Mouse (Mus musculus) left cerebral cortex, adult 8-10 months (tissue): ENCODE data around the gene Nap1l5. TPM values are rescaled to one million over a fixed set of nuclear protein-coding genes. Genes with fewer than 3 reads are reported as not detected.

Source experiments
- DNase-seq, 2 experiments: peaks; one replicate each; pipeline ENCODE4 v3.0.0; 2022; ENCODE audit warnings: low spot score in 2 of 2
- total RNA-seq, 4 experiments: library from RNA; stranded (reverse); gene quantifications; 2 replicates each; pipeline ENCODE4 v1.2.4; 2022

Nap1l5 gene
- 100 to 1,000 TPM; 339 to 374 (median 355) TPM for total RNA-seq

DNA sequence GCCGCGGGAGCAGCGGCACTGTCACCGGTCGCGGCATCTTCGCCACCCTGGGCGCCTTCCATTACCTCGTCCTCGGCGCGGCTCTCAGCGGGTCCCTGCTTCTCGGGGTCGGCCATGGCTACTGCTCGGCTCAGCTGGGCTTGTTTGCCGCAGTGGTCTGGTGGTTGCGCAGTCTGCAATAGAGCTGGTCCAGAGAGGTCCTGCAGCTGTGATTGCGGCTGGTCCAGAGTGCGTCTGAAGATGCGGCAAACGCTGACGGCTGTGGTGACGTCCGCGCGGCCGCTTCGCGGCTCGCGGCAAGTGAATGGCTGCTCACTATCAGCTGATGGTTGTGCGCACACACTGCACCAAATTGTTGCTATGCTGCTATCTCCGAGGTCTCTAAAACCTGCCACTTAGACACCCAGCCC is at the start of gene Nap1l5:
Nap1l5 (minus strand) TSS at position 225 of the 410 bp plus-strand sequence.
- DNase-seq, result peak; percentile 65 to 88

GRCm38 (mm10) chr6:58951128-58951992 is 44.5 kb upstream of the Nap1l5 start:
- DNase-seq, result no peak

GRCm38 (mm10) chr6:58950410-58950809 is 43.5 kb upstream of the Nap1l5 start:
- no peak for DNase-seq

DNA sequence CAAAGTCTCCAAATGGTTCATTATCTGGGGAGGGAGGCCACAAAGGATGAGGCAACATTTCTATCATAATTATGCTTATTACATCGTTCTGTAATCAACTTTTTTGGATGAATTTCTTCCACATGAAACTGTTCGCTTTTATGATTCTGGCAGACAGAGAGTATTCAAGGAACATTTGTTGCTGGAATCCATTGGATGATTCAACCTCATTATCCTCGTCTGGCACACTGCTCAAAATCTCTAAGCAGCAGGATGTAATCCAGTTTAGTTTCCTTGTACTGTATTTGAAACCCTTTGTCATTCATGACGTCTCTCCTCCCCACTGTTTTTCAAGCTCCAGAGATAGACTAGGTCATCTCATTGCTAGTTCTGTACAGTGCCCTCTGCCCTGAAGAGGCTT is 40.0 kb upstream of the Nap1l5 start:
- no peak for DNase-seq

GRCm38 (mm10) chr6:58946246-58946645 is 39.4 kb upstream of the Nap1l5 start:
- DNase-seq, result no peak

- DNase-seq, result no peak
Observed at GRCm38 (mm10) chr6:58943958-58944357, 37.1 kb upstream of the Nap1l5 start.

- peak in 1 of 2 experiments; percentile 70 for DNase-seq
Observed at GRCm38 (mm10) chr6:58942276-58942675, 35.4 kb upstream of the Nap1l5 start.

DNA sequence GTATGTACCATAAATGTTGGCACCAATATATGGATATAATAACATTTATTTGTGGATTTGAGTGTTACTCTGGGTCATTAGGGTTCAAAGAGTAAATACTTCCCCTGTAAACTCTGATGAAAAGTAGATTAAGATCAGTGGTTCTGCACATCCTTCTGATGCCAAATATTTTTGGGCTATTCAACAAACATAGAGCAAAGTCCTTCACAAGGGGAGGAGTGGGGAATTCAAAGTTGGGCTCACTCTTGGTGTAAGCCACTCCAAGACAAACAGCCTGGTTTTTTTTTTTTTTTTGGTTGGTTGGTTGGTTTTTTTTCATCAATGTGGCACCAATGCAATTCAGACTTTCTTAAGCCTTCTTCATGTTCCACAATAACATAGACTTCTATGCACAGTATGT is 30.9 kb upstream of the Nap1l5 start:
- no peak for DNase-seq

GRCm38 (mm10) chr6:58934144-58934543 is 27.3 kb upstream of the Nap1l5 start:
- no peak for DNase-seq

- peak; percentile 37 to 93 for DNase-seq
Observed at GRCm38 (mm10) chr6:58933189-58933913, 26.5 kb upstream of the Nap1l5 start.

DNA sequence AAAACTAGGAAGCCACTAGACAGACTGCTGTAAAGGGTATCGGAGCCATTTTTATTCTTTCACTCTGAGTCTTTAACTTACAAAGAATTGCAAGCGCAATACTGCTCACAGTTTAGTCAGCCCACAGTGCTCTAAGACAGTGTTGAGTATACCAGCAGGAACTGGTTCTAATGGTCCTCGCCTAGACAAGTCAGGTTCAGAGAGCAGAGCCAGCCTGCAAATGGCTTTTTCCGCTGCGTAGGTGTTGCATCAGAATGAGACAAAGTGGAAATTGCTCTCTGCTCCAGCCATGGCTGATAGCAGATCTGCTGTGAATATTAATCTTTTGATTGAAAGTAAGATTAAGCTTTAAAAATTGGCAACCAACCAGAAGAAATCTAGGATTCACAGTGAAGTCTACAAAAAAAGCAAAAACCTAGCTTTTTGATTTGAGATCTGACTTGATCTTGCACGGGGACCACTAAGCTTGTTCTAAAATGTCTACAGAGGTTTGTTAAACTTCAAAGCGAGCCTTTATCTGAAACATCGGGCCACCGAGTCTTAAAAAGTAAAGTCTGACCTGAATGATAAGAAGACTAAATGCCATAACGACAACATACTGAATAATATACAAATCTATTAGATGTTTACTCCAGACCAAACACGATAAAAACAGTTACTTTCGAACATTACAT is 25.8 kb upstream of the Nap1l5 start:
- no peak for DNase-seq

DNA sequence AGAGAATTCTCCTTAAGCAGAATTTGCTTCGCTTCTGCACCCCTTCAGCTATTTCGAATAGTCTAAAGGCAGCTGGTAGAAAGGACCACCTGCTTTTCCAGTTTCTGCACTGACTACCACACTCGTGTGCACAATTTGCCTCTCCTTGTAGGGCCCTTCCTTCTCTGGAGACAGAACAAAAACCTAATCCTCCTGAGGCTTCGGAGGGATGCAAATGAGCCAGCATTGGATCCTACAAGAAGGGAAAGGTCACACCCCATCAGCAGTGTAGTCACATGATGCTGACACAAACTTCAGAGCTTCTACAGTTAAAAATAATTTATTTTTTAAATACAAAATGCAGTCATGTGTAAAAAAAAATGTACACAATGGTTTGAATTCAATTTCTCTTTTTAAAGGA is 24.3 kb upstream of the Nap1l5 start:
- no peak for DNase-seq

DNA sequence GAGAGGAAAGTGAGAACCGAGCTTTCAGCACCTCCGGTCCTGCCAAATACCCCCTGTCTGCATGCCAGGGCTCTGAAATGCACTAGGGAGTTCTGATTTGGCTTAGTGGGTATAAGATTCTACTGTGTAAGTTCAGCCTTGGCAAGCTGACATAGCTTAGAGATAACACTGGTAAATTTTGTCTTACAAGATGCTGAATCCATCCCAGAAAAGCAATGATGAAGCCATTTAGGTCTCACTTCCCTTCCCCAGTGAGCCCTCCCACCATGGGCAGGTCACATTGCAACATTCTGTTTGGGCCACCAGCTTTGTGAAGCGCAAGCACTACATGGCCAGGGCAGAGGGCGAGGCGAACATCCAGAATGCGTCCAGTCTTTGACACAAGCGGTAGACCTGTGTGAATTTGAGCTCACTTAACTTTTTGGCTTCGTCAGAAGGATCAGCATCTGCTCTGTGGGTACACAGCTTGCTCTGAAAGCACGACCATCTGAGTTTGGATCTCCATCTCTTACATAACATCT is 23.1 kb upstream of the Nap1l5 start:
- no peak for DNase-seq

- DNase-seq, result no peak
Observed at GRCm38 (mm10) chr6:58927881-58928280, 21.0 kb upstream of the Nap1l5 start.

DNA sequence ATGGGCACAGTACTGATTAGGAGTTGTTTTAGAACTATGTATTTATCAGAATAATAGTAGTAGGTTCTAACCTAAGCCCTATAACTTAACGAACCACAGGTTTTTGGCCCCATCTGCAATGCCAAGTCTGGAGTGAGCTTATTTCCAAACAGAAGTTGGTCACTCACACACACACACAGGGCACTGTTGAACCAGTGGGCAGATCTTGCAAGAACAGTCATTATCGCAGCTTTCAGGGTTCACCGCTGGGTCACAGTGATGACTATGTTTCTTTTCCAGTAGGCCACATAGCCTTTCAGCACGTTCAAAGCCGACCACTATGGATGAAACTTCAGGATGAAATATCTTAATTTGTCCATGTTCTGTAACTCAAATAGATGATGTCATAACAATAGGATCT is 15.6 kb upstream of the Nap1l5 start:
- no peak for DNase-seq

GRCm38 (mm10) chr6:58921623-58922022 is 14.7 kb upstream of the Nap1l5 start:
- DNase-seq, result no peak

- DNase-seq, result no peak
Observed at GRCm38 (mm10) chr6:58920735-58921134, 13.9 kb upstream of the Nap1l5 start.

DNA sequence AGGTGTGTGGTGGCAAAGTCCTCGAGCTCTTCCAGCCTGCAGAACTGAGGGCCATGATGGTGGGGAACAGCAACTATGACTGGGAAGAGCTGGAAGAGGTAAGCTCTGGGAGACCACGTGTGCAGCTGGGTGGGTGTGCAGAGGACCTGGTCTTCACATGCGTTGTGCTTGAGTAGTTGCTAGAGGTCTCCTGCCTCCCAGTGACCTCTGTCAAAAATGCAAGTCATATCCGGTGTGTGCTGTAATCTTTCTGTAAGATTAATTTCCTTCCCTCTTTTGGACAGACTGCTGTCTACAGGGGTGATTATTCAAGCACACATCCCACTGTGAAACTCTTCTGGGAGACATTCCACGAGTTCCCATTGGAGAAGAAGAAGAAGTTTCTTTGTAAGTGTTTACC is 9.6 kb upstream of the Nap1l5 start:
- DNase-seq, result no peak

GRCm38 (mm10) chr6:58913971-58914370 is 7.1 kb upstream of the Nap1l5 start:
- DNase-seq, result no peak

GRCm38 (mm10) chr6:58913551-58913950 is 6.7 kb upstream of the Nap1l5 start:
- DNase-seq, result no peak

DNA sequence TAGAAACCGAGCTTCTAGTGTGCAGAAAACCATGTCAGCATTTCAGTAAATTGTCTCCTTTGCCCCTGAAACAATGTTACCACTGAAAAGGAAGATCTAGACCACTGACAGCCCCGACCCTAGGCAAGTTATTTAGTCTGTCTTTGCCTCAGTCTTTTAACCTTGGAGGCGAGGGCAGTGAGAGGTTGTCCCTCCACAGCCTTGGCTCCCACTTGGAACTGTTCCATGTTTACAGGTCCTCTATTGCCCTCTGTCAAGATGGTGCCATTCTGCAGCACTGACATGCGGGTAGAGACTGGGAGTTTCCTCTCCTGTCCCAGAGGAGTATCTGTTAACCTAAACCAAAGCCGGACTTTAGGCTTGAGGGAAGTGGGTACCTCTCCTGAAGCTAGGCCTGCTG is 6.0 kb upstream of the Nap1l5 start:
- DNase-seq, result no peak

DNA sequence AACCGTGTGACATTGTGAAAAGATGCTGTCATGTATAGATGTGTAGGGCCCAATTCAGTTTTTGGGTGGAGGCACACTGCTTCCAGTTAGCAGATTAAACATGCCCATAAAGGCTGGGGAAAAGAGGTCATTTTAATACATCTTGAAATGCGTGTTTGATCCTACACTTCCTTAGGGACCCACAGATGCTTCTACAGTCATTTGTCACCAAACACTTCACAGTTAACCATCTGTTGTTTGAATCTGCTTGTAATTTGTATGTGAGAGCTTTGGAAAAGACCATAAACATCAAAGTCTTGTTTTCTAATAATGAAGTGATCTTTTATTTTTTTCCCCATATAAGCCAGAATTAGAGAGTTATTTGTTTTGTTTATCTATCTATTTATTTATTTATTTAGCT is 915 bp upstream of the Nap1l5 start:
- DNase-seq, result no peak
